Mouse (Mus musculus): Measurements from ENCODE around the gene Dedd2.

DNA sequence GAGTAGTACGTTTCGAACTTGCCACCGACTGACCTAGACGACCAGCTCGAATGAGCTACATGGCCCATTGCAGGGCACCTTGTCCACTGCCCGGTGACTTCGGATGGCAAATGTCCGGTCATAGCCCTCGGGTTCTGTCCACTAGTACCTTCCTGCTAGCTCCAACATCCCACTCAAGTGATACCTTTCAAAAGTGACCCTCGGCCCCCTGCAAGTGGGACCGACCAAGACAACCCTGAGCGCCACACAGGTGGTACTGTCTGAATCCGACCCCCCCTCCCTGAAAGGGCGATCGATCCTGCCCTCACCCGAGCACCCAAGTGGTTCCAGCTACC is 1.0 kb downstream of the Dedd2 start:
- TF ChIP-seq POLR2A (IDR thresholded peaks at IDR 0.05; ENCODE audit: insufficient read length, low read depth) (no peak), TCF3 (IDR thresholded peaks at IDR 0.05; ENCODE audit: insufficient read length, low read depth) (no peak), E2F4 (IDR thresholded peaks at IDR 0.05; ENCODE audit: insufficient read depth) (no peak), MYOD1 (IDR thresholded peaks at IDR 0.05; ENCODE audit: control insufficient read depth in 1 of 3, insufficient read length in 2 of 3, low read depth in 2 of 3) (no peak), MAX (IDR thresholded peaks at IDR 0.05; ENCODE audit: low read depth) (no peak), TCF12 (IDR thresholded peaks at IDR 0.05; ENCODE audit: insufficient read depth, poor library complexity, severe bottlenecking) (no peak)

Data from myocyte (in vitro differentiated cells).